8 mouse cellular contexts compared by ENCODE assay signal in genomic region chr2:173419972-173420391, GRCm38 (mm10).
A peak's percentile ranks its signal among the peaks of the same experiment; 100 is the strongest.
DNase-seq lines count a peak whose midpoint lies in the region; ATAC-seq lines count a peak whose summit lies in the region.
"Had no signal": no experiment of that assay in that cellular context is flagged by ENCODE, and none has a peak within 500 bp of the region (broad histone marks: within the 10 kb centered on the region; RNA-seq: fewer than 3 reads in every experiment).

No protein-coding gene starts in this region.

- 32% methylated on average over 10 of the region's 10 CpGs for WGBS in embryonic facial prominence, embryonic 13.5 days
- 47% methylated on average over 10 of the region's 10 CpGs for WGBS in hindbrain, embryonic 16.5 days

- H3K27me3 ChIP-seq in embryonic facial prominence, embryonic 13.5 days, result no peaks in the 10 kb centered on the region
- no peaks in the 10 kb centered on the region for H3K27me3 ChIP-seq in hindbrain, embryonic 16.5 days (replicated peaks; ENCODE audit: control insufficient read depth, insufficient read depth, low read length)

- ATAC-seq in embryonic facial prominence, embryonic 13.5 days (ENCODE audit: insufficient number of reproducible peaks, insufficient read depth, low FRiP score, low TSS enrichment, low read depth), result 0 out of 2 replicates have a peak, but pooled peaks have one; percentile 35
- peak; percentile 89 for ATAC-seq in hindbrain, embryonic 16.5 days

- H3K9ac ChIP-seq in embryonic facial prominence, embryonic 13.5 days, result no peak overlapping the region
- no peak overlapping the region for H3K9ac ChIP-seq in hindbrain, embryonic 16.5 days (ENCODE audit: low read depth, low read length)

- H3K4me3 ChIP-seq in embryonic facial prominence, embryonic 13.5 days, result no peak overlapping the region
- no peak overlapping the region for H3K4me3 ChIP-seq in hindbrain, embryonic 16.5 days (ENCODE audit: low read length)

- H3K27ac ChIP-seq in embryonic facial prominence, embryonic 13.5 days, result no peak overlapping the region
- H3K27ac ChIP-seq in hindbrain, embryonic 16.5 days (ENCODE audit: low read depth, low read length), result no peak overlapping the region

- peaks cover 7% of the 10 kb centered on the region for H3K4me1 ChIP-seq in embryonic facial prominence, embryonic 13.5 days
- no peaks in the 10 kb centered on the region; the same call in 1 of the 2 replicates for H3K4me1 ChIP-seq in hindbrain, embryonic 16.5 days (ENCODE audit: control insufficient read depth, insufficient read depth, low read depth, low read length)

- peak; percentile 52 for DNase-seq in layer of hippocampus, adult 11-12 months (ENCODE audit: low spot score)
- DNase-seq in layer of hippocampus, adult 9-10 months (ENCODE audit: low spot score), result no peak
- DNase-seq in right cerebral cortex, adult 18-20 months, result peak; percentile 35
- DNase-seq in thymus, postnatal 10 days (ENCODE audit: low spot score in 2 of 2), result no peak
- DNase-seq in natural killer cell, adult 2 months (ENCODE audit: low spot score in 2 of 2), result no peak
- DNase-seq: lung, postnatal 14 days had no signal

- no peaks in the 10 kb centered on the region; the same call in 1 of the 2 replicates for H3K9me3 ChIP-seq in embryonic facial prominence, embryonic 13.5 days
- H3K9me3 ChIP-seq in hindbrain, embryonic 16.5 days (ENCODE audit: control insufficient read depth, low read length), result no peaks in the 10 kb centered on the region

- no peak overlapping the region for H3K4me2 ChIP-seq in embryonic facial prominence, embryonic 13.5 days
- no peak overlapping the region for H3K4me2 ChIP-seq in hindbrain, embryonic 16.5 days (ENCODE audit: low read length)

- H3K36me3 ChIP-seq in embryonic facial prominence, embryonic 13.5 days, result no peaks in the 10 kb centered on the region
- H3K36me3 ChIP-seq in hindbrain, embryonic 16.5 days (ENCODE audit: control insufficient read depth, insufficient read depth, low read length), result no peaks in the 10 kb centered on the region

Comparison
In these comparisons a context has a peak if more than half of its experiments do, and no peak if none do; other contexts are left out.
1. DNase-seq: peak in layer of hippocampus, adult 11-12 months (single experiment) and right cerebral cortex, adult 18-20 months (single experiment); none in layer of hippocampus, adult 9-10 months (single experiment), thymus, postnatal 10 days (0 of 2) and natural killer cell, adult 2 months (0 of 2).